Comparison of ENCODE assay signal across 26 mouse cellular contexts in the genomic region with DNA sequence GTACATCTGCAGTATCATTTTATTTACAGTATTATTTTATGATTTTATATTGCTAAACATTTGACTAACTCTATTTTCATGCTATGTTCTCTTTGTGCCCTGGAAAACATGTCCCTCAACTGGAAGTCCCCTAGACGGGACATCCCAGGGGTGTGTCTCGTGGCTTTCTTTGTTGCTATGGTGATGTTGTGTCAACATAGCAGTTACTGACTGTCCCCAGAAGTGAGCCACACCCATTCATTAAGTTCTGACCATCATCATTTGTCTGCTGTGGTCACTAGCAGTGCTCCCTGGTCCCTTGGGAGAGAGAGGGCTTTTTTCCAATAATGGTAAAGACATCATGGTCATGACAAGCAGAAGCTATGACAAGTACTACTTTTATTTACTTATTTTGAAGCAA.
A peak's percentile ranks its signal among the peaks of the same experiment; 100 is the strongest.
DNase-seq lines count a peak whose midpoint lies in the region; ATAC-seq and TF ChIP-seq lines count a peak whose summit lies in the region.
"Had no signal": no experiment of that assay in that cellular context is flagged by ENCODE, and none has a peak within 500 bp of the region (broad histone marks: within the 10 kb centered on the region; RNA-seq: fewer than 3 reads in every experiment).

No protein-coding gene starts in this region.

- H3K27me3 ChIP-seq in midbrain, embryonic 11.5 days (ENCODE audit: control insufficient read depth, insufficient read depth, low read length), result no peaks in the 10 kb centered on the region
- H3K27me3 ChIP-seq: forebrain, embryonic 13.5 days; heart, embryonic 15.5 days; Patski had no signal

- H3K9ac ChIP-seq in midbrain, embryonic 11.5 days (ENCODE audit: low read length), result no peak overlapping the region
- H3K9ac ChIP-seq: forebrain, embryonic 13.5 days; forebrain, postnatal 0 days; heart, embryonic 15.5 days; hindbrain, embryonic 14.5 days had no signal

- H3K27ac ChIP-seq in midbrain, embryonic 11.5 days (ENCODE audit: low read depth, low read length), result no peak overlapping the region
- H3K27ac ChIP-seq: forebrain, embryonic 10.5 days; forebrain, embryonic 13.5 days; gastrocnemius, adult 2 months; heart, embryonic 15.5 days; hindbrain, embryonic 14.5 days; hindbrain, postnatal 0 days had no signal

- H3K9me3 ChIP-seq in midbrain, embryonic 11.5 days (ENCODE audit: control insufficient read depth, low read length), result no peaks in the 10 kb centered on the region
- H3K9me3 ChIP-seq: forebrain, embryonic 10.5 days; forebrain, embryonic 13.5 days; G1E; heart, embryonic 15.5 days had no signal

- ATAC-seq in granulocyte monocyte progenitor cell, adult 5-6 weeks (replicated peaks; ENCODE audit: poor library complexity, severe bottlenecking), result peak; percentile 22; the same call in 1 of the 2 replicates
- ATAC-seq in midbrain, embryonic 11.5 days (ENCODE audit: low FRiP score), result no peak
- ATAC-seq: forebrain, embryonic 13.5 days; forebrain, postnatal 0 days; hindbrain, postnatal 0 days; inflammation-experienced regulatory T-cells, adult 6 months; Patski had no signal

- TF ChIP-seq POLR2A in lung, adult 2 months (IDR thresholded peaks at IDR 0.05; ENCODE audit: borderline replicate concordance, extremely low read depth, low read depth, low read length), result no peak

- 41% methylated on average over 2 of the region's 2 CpGs for WGBS in lung, adult 2 months
- 64% methylated on average over 2 of the region's 2 CpGs for WGBS in midbrain, embryonic 11.5 days

- DNase-seq in lung, adult 18-20 months, result peak; percentile 23 to 25
- DNase-seq in lung, postnatal 14 days, result no peak
- peak; percentile 32 for DNase-seq in lung, postnatal 36 days
- DNase-seq in lung, adult 2 months, result no peak
- DNase-seq in right cerebral cortex, postnatal 14 days, result no peak
- DNase-seq in midbrain, embryonic 11.5 days (ENCODE audit: low spot score, missing footprints), result no peak
- DNase-seq: adrenal gland, postnatal 10 days; adrenal gland, postnatal 36 days; cerebellum, adult 18-20 months; cerebellum, adult 9-10 months; cerebellum, postnatal 14 days; forebrain, postnatal 0 days; gastrocnemius, adult 2 months; gastrocnemius, postnatal 14 days; heart, postnatal 10 days; heart, postnatal 36 days had no signal

- no peak overlapping the region for H3K4me2 ChIP-seq in midbrain, embryonic 11.5 days
- H3K4me2 ChIP-seq: forebrain, embryonic 13.5 days; heart, embryonic 11.5 days; heart, embryonic 15.5 days; hindbrain, embryonic 14.5 days had no signal

- no peak for TF ChIP-seq CTCF in lung, adult 2 months (IDR thresholded peaks at IDR 0.05; ENCODE audit: insufficient read depth, low read length)

- no peaks in the 10 kb centered on the region for H3K36me3 ChIP-seq in midbrain, embryonic 11.5 days (ENCODE audit: control insufficient read depth, insufficient read depth, low read length)
- H3K36me3 ChIP-seq: G1E; heart, embryonic 15.5 days had no signal

- peaks cover 2% of the 10 kb centered on the region for H3K4me1 ChIP-seq in lung, adult 2 months (ENCODE audit: control insufficient read depth, insufficient read depth, low read length)
- H3K4me1 ChIP-seq in midbrain, embryonic 11.5 days (ENCODE audit: control insufficient read depth, insufficient read depth, low read length), result no peaks in the 10 kb centered on the region
- H3K4me1 ChIP-seq: forebrain, embryonic 10.5 days; forebrain, embryonic 13.5 days had no signal

- H3K4me3 ChIP-seq in lung, adult 2 months (replicated peaks; ENCODE audit: extremely low read depth, low read depth, low read length), result no peak overlapping the region
- H3K4me3 ChIP-seq in midbrain, embryonic 11.5 days (ENCODE audit: low read depth, low read length), result no peak overlapping the region
- H3K4me3 ChIP-seq: forebrain, embryonic 10.5 days; forebrain, embryonic 13.5 days; gastrocnemius, adult 2 months; heart, embryonic 15.5 days had no signal

Comparison
In these comparisons a context has a peak if more than half of its experiments do, and no peak if none do; other contexts are left out.
1. DNase-seq: peak in lung, adult 18-20 months (2 of 2) and lung, postnatal 36 days (single experiment); none in lung, postnatal 14 days (single experiment), lung, adult 2 months (single experiment), right cerebral cortex, postnatal 14 days (single experiment) and midbrain, embryonic 11.5 days (single experiment).